Mouse (Mus musculus): ENCODE data around the gene Gm9821.
A peak's percentile ranks its signal among the peaks of the same experiment; 100 is the strongest.

The Gm9821 gene

GRCm38 (mm10) chr2:91945483-91945882, at the start of gene Gm9821:
Gene Gm9821 (plus strand): TSS chr2:91945703.
- no peak for DNase-seq

DNA sequence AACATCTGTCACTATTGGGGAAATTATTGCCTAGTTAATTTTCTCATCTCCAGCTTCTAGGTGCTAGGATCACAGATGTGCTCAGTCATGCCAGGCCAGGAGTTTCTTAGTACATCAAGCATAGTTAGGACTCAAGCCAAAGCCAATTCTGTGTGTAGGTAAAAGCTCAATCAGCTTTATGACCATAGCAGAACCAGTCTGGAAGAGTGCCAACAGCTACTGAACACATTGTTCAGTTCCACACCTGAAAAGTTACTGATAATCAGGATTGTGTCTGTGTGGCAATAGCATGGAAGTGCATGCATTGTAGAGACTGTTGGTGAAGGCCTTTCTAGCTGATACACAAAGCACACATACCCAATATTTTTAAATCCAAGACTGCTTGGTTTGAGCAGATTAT, 47.5 kb upstream of the Gm9821 start:
- no peak for DNase-seq

DNA sequence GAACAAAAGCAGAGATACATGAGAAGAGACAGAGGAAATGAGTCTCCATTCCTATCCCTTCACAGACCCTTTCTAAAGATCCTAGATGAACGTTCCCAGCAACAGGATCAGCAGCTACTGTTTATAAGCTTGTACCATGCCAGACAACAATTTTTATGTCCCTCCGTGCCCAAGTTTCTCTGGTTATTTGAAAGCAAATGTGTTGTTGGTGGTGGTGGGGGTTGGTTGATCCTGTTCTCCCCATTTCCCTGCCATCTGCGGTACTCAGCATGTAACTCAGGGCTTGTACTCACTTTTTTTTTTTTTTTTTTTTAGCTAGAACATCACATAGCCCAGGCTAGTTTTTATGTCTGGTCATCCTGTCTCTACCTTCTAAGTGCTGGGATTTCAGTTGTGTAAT, 46.4 kb upstream of the Gm9821 start:
- DNase-seq, result no peak

- no peak for DNase-seq
Observed at GRCm38 (mm10) chr2:91900431-91900830, 45.1 kb upstream of the Gm9821 start.

DNA sequence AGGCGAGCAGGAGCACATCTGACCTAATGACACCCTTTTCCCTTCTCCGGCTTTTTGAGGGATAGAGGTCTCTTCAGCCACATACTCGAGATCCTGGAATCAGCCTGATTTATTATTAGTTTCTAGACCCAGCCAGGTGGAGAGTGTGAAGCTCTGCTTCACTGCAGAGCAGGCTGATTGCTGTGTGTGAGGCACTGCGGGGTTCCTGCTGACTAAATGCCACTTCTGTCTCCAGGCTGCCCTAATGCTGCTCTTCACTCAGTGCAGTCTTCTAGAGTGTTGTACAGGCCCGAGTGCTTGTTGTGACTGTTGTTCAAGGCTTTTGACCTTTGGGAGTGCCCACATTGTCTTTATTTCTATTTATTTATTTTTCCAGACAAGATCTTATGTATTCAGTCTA, 43.2 kb upstream of the Gm9821 start:
- peak in 1 of 2 experiments; percentile 44 for DNase-seq

GRCm38 (mm10) chr2:91903171-91903925, 42.2 kb upstream of the Gm9821 start:
- no peak for DNase-seq

DNA sequence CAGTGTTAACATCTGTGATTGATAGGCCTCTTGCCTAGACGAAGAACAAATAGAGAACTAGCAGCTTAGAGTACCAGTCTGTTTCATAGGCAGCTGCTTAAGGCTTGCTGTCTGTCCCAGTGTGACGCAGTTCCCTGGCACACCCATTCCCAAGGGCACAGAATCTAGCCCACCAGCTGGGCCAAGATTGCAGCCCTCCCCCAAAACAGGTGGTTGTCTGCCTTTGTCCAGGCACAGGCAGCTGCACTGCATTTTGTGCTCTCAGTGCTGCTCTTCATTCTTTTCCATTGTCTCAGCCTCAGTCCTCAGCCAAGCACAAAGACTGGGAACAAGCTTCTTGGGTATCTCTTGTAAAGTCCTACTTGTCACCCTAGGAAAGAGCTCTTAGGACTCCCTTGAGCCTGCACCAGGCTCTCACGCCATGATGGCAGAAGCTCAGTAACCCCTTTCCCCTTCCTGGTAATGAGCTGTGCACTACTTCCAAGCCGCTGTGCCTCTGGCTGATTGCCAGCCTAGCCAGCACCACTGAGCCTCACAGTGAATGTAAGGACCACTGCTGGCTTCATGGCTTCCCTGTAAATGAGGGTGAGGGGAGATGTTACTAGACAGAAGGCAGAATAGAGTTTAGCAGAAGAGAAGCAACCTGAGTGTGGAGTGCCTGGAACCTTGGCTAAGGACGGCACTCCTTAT, 40.7 kb upstream of the Gm9821 start:
- DNase-seq, result peak; percentile 40 to 49

DNA sequence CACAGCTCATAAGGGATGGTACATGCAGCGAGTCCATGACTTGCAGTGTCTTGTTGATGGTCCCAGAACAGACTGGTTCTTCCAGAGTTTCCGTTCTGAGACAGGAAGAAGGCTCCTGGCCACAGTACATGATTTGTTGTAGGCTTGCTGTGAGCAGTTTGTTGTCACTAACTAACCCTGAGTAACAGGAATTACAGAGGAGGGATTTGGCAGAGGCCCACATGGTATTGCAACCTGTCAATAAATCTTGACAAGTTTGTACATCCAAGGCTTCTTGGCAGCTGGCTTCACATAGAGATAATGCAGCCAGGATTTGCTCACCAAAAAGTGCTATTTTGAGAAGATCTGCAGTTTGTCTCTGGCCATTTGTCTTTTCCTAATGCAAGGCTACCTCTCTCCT, 39.4 kb upstream of the Gm9821 start:
- no peak for DNase-seq

GRCm38 (mm10) chr2:91912616-91913015, 32.9 kb upstream of the Gm9821 start:
- DNase-seq, result no peak

DNA sequence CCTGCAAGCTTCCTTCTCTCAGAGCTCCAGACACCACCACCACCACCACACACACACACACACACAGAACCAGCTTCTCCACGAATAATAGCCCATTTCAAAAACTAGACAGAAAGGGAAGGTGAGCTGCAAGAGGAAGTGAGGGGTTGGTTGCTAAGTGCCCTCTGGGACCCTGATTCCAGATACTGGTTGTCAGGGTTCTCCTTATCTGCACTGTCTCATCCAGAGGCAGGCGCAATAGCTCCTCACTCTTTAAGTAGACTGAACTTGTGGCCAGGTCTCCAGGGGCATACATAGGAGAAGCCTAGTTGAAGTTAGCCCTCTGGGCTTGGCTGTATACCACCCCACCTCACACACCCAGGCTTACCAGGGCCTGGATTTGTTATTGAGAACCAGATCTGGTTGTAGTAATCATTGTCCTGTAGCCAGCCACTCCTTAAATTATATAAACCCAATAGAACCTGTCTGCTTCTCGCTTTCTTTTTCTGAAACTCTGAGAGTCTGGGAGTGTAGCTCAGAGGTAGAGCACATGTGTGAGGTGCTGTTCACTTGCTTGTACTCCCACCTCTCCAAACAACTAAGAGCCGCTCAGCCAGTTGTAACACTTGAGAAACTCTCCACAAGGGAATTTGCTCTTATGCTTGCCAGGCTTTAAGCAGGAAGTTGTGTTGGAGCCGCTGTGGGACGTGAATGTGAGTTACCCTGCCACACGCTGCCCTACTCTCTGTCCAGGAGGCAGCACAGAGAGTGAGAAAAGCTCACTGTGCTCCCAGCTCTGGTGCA, 32.0 kb upstream of the Gm9821 start:
- DNase-seq, result no peak

DNA sequence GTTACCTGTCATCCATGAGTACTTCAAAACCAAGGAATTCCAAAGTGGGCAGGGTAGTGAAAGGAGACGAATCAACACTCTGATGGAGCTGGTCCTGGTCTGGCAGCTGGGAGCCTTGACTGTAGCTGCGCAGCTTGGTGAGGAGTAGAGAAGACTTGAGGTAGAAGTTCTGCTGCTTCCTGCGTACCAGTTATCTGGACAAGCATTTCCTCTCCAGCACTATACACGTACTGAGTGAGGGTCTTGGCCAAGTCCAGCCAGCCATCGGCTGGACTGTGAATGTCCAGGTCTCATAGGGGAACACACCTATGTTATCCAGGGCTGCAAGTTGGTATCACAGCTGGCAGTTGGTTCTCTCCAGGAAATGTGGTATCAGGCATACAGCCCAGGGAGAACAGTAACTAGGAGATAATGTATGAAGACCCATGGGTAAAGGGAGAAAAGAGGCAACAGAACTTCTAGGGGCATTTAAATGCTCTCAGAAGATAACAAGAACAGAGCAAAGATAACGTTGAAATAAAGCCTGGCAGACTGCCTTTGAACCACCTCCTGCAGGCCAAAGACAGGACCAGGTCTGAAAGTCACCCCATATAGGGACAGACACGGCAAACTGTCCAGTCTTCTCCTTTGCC, 29.0 kb upstream of the Gm9821 start:
- DNase-seq, result no peak

DNA sequence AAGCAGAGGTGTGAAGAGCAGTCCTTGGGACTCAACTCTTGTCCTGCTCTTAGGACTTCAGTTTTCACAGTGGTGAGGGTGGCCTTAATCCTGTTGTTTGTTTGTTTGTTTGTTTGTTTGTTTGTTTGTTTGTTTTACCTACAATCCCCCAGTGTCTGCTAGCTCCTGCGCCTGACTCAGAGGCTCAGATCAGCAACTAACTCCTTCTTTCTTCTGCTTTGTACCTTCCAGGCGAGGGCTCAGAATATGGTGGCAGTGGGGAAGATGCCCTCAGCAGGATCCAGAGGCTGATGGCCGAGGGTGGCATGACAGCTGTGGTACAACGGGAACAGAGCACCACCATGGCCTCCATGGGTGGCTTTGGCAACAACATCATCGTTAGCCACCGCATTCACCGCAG, 28.4 kb upstream of the Gm9821 start:
- no peak for DNase-seq

GRCm38 (mm10) chr2:91920130-91920529, 25.4 kb upstream of the Gm9821 start:
- no peak for DNase-seq

DNA sequence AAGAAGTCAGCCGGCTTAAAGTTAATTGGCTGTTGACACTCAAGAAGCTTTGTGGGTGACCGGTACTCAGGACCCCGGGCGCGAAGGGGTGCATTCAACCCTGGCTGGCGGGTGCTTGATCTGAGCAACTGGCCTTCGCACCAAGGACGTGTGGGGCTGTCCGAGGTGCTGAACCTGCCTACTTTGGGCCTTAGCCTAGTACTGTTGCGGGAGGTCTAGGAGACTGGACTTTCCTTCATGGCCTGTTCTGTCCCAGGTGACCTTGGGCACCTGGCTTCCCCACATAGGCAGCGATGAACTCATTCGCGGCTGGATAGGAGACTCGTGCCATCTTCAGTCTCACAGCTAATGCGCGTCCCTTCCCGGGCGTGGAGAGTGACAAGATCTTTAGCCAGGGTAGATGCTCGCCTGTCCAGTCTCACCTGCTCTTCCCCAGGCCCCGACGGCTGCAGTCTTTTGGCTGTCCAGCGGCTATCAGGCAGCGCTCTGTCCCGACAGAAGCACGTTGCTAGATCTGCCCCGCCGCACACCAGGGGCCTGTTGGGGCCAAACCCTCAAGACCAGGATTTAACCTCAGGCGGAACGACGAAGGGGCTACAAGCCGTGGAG, 24.2 kb upstream of the Gm9821 start:
- DNase-seq, result peak in 1 of 2 experiments; percentile 31

GRCm38 (mm10) chr2:91921790-91922570, 23.5 kb upstream of the Gm9821 start:
- DNase-seq, result peak; percentile 79 to 82

DNA sequence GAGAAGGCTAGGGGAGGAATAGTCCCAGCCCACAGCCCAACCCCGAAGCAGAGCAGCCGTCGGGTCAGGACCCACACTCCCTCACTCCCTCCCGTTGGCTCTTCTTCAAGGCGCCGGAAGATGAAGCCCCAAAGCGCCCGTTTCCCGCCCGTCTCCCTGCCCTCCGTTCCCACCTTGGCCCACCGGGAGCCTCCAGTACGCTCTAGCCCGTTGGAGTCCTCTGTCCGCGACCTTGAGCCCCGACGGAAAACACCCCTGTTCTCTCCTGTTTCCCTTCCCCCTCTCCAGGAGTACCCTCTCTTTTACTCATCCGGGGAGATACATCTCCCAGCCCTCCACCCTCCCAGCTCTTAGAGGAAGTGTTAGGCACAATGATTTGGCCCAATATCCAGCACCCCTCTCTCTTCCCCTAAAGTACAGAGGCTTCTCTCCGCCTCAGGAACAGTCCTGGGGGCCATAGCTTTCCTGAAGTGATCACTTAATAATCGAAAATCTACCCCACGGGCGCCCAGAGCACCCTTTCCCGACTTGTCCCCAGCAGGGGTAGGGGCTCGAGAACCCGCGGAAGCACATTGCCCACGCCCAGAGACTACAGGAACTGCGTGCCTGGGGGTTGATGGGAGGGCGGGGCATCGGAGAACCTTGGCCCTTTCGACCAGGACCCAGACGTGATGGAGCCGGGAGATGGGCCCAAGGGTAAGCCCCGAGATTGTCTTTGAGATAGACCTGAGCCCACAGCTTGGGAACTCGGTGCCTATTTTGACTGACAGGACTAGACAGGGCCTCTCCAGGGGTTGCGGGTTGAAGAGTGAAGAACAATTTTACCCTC, 22.7 kb upstream of the Gm9821 start:
- DNase-seq, result peak in 1 of 2 experiments; percentile 16

DNA sequence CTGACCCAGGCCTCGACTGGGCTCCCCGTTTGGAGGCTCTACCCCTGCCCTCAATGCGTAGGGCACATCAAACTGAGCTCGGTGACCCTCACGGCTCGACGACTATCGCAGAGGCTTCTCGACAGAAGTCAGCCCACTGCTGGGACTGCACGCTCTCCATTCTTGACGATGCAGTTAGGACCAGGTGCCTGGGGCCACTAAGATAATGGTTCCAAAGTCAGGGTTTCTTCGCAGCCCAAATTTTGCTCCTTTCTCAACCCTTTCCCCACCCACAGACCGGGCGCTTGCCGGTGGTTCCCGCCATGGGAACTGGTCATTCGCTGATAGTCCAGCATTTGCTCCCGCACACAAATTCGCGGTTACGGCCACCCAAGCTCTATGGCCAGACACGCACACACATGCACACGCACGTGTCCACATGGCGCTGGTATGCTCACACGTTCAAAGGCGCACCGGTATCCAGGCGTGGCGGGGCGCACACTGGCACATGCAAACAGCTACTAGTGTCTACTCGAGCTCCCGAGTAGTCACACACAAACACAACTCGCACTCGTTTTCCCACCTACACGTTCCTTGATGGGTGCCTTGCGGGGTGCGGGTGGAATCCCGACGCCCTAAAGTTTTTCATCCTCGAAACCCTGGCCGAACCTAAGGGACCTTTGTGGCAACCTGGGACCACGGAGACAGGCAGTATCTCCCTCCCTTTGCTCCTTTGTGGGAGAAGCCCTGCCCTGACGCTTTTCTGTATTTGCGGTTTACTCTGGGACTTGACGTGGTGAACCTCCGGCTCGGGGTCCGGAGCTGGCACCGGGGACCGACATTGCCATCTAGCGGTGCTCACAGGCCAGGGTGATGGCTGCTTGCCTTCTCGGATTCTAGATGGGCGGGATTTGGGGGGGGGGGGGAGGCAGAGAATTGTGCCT, 21.8 kb upstream of the Gm9821 start:
- DNase-seq, result peak; percentile 88 to 91

GRCm38 (mm10) chr2:91924726-91925125, 20.8 kb upstream of the Gm9821 start:
- no peak for DNase-seq

DNA sequence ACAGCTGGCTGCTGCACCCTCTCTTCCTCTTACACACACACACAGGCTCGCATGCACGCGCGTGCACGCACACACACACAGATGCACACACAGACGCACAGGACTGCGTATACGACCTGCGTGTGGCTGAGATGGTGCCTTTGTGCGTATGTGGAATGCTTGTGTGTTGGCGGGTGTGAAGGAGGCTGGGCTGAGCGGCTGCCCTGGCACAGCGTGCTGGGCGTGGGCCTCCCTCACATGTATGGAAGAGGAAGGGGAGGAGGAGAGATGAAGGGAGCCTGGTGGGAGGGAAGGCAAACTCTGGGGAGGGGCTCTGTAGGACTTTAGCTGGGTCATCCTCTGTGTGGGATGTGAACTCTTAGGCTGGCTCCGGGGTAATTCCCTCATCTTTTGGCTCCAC, 20.1 kb upstream of the Gm9821 start:
- no peak for DNase-seq

- DNase-seq, result no peak
Observed at GRCm38 (mm10) chr2:91926949-91927348, 18.6 kb upstream of the Gm9821 start, which contains the start of gene Chrm4. Gene Chrm4 (plus strand): TSS chr2:91927249.

Data from cerebellum, postnatal 14 days (tissue).